Mouse (Mus musculus) urinary bladder, adult 18-20 months (tissue): ENCODE results near the gene Serpina1c.
"Not testable (repeated sequence)": the region's sequence is repeated elsewhere in the genome, so short reads cannot be mapped to it uniquely, and the experiment has no call there.

Experiments
- DNase-seq, 2 experiments: peaks; one replicate each; pipeline ENCODE4 v3.0.0; 2022; ENCODE audit warnings: low spot score in 2 of 2, mixed read lengths in 2 of 2

The Serpina1c gene

DNA sequence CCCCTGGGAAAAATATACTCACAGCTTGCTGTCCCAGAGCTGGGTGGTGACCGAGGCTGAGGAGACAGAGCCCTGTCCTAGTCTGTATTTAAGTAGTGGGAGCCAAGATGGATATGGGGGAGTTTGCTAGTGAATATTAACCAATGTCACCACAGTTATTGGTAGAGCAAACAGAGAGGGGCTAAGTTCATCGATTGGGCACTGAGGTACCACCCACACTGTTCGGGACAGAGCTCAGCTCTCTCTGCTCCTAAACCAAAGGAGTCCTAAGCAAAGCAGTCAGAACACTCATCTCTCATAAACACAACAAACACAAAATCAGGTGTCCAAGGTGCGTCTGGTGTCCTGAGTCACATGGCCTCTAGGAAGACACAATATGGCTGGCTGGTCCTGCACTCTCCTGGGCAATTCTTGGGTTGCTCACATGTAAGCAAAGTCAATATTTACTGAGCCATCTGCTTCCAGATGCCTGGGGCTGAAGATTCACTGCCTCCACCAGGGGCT, at the start of gene Serpina1c:
Gene Serpina1c (minus strand): TSS at position 51 of the 504 bp plus-strand sequence.
- not testable (repeated sequence) for DNase-seq

DNA sequence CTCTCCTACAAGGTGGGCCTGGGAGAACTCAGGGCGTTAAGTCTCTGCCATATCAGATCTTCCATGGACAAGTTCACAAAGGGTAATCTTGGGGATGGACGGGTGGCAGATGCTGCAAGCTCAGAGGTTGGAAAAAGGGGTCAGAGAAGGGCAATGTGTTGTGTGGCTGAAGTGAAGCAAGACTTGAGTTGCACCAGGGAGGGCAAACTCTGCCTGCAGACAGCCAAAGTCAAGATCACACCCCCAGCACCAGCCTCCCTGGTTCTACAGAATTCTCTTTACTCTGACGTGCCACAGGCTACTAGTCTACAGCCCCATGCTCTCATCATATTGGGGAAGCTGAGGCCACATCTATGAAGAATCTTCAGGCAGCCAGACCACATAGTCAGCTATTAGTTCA, 48.3 kb upstream of the Serpina1c start:
- DNase-seq: not testable (repeated sequence)

- no peak for DNase-seq
These were observed 41.6 kb upstream of the Serpina1c start for GRCm38 (mm10) chr12:103946243-103946642.

DNA sequence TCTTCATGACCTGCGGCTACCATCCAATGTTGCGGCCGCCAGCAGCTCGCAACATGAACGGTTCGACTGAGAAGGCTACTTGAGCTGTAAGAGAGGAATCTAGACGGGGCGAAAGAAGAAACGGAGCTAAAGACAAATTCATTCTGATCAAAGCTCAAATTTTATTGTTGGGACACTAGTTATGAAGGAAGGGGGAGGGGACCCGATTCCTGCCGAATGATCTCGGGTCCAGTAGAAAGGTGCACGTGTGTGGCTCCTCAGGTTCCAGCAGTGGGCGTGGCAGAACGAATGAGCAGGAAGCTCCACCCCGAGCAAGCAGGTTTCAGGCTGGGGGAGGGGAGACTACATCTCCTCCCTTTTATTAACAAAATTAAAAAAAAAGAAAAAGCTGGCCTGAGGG, 4.5 kb upstream of the Serpina1c start:
- DNase-seq: not testable (repeated sequence)

GRCm38 (mm10) chr12:103907746-103908145, 3.1 kb upstream of the Serpina1c start:
- DNase-seq: not testable (repeated sequence)

- not testable (repeated sequence) for DNase-seq
These were observed 2.8 kb downstream of the Serpina1c start for GRCm38 (mm10) chr12:103901929-103902328.

- not testable (repeated sequence) for DNase-seq
These were observed 37.8 kb downstream of the Serpina1c start for GRCm38 (mm10) chr12:103866873-103867272.

GRCm38 (mm10) chr12:103863101-103863974, 41.3 kb downstream of the Serpina1c start, which contains the start of gene Serpina1a:
Gene Serpina1a (minus strand): TSS chr12:103863562.
- DNase-seq: not testable (repeated sequence)

DNA sequence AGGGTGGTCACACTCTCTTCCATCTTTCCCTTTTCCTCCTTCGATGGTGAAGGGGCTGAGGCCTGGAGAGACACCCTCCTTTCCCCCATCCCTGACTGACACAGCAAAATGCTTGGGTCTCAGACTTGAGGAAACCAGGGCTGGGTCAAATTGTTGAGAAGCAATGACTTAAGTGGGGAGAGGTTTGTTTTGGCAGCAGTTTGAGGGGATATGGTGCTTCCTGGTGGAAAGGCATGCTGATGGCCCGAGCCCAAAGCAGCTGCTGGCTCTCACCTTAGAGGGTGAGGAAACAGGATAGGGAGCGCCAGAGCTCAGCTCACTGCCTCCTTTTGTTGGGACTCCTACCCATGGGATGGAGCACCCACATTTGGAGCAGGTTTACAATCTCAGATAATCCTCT, 43.7 kb downstream of the Serpina1c start:
- no peak for DNase-seq

- DNase-seq: not testable (repeated sequence)
These were observed 44.1 kb downstream of the Serpina1c start for GRCm38 (mm10) chr12:103860571-103860970.

- DNase-seq: not testable (repeated sequence)
These were observed 45.1 kb downstream of the Serpina1c start for GRCm38 (mm10) chr12:103859584-103859983.

DNA sequence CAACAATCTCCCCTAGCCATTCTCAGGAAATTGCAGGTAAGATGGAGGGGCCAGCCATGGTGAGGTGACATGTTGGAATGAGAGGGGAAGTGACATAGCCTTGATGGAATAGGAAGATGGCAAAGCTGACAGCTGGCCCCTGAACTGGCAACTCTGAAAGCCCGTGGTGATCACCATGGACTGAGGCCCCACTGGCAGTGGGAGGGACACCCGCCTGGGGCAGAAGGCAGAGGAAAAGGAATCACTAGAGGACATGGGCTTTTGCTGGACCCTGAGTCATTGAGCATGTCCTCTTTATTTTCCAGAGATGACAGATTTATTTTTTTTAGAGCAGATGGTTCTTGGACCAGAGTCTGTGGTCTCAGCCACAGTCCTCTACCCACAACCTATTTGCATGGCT, 51.7 kb downstream of the Serpina1c start:
- not testable (repeated sequence) for DNase-seq
